Mouse (Mus musculus): ENCODE measurements around the gene Nxf1. TPM values are rescaled to one million over a fixed set of nuclear protein-coding genes. Genes with fewer than 3 reads are reported as not detected.
A peak's percentile ranks its signal among the peaks of the same experiment; 100 is the strongest.

The Nxf1 gene
- polyA plus RNA-seq, 1 experiment = 174 TPM

DNA sequence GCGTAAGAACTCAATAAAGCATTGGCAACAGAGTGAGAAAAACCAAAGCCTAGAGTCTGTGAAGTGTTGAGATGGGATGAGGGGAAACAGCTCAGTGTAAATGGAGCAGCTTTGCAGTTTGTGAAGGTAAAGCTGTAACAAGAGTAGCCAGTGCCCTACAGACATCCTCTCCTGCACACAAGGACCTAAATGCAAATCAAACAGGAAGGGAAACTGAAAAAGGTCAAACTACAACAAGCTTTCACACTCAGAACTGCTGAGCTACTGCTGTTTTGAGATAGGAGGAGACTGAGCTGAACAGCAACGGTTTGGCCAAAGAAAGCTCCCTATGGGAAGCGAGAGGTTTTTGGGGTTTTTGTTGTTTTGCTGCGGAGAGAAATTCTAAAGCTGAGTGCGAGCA, 49.9 kb downstream of the Nxf1 start:
- H3K4me1 ChIP-seq (ENCODE audit: control insufficient read depth, insufficient read depth, low read length) = peaks cover 7% of the 10 kb centered on the region
- no peak overlapping the region for H3K4me3 ChIP-seq (ENCODE audit: control insufficient read depth, low read depth, low read length)
- TF ChIP-seq POLR2A (IDR thresholded peaks at IDR 0.05; ENCODE audit: control insufficient read depth, low read depth, low read length) (no peak), CTCF (IDR thresholded peaks at IDR 0.05; ENCODE audit: control insufficient read depth, insufficient read depth, insufficient replicate concordance, low read depth, low read length) (no peak)
- no peaks in the 10 kb centered on the region for H3K27me3 ChIP-seq (ENCODE audit: control insufficient read depth, insufficient read depth, low read length)
- peaks cover 4% of the 10 kb centered on the region; the same call in 1 of the 2 replicates for H3K36me3 ChIP-seq (ENCODE audit: control insufficient read depth, insufficient read depth, low read length)
- H3K27ac ChIP-seq (ENCODE audit: control insufficient read depth, insufficient read depth, low read depth, low read length) = no peak overlapping the region

DNA sequence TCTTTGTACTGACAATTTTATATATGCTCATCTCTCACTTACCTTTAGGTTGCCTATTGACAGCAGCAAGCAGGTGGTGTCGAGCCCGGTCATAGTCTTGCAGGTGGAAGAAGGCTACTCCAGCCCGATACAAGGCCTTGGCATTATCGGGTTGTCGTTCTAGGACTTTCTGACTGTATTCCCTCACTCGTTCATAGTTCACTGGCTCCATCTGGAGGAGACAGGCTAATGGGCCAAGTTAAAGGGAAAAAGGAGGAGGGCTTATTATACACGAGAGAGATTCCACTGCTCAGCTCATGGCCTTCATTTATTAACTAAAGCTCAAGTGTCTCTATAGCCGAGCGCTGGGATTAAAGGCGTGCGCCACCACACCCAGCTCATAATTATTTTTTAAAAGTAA, 58.9 kb downstream of the Nxf1 start:
- peaks cover 5% of the 10 kb centered on the region for H3K36me3 ChIP-seq (ENCODE audit: control insufficient read depth, insufficient read depth, low read length)

DNA sequence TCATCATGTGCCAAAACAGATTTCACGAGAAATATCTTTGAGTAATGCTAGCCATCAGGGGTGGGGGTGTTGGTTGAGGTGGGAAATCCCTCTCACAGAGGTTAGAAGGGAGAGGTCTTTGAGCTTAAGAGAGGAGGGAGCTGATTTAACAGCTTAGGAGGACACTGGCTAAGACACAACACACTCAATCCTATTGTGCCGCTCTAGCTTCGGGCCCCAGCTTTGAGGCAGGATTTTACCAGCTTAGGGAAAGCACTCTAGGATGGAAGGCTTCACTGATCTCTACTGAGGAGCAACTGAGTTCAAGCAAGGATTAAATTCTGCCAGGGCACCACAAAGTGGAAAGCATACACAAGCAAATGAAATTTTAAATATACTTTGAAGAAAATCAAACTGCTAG, 60.1 kb downstream of the Nxf1 start:
- H3K27ac ChIP-seq (ENCODE audit: control insufficient read depth, insufficient read depth, low read depth, low read length) = no peak overlapping the region
- no peaks in the 10 kb centered on the region for H3K27me3 ChIP-seq (ENCODE audit: control insufficient read depth, insufficient read depth, low read length)
- H3K4me1 ChIP-seq (ENCODE audit: control insufficient read depth, insufficient read depth, low read length) = peaks cover 7% of the 10 kb centered on the region
- peaks cover 2% of the 10 kb centered on the region for H3K36me3 ChIP-seq (ENCODE audit: control insufficient read depth, insufficient read depth, low read length)
- TF ChIP-seq POLR2A (IDR thresholded peaks at IDR 0.05; ENCODE audit: control insufficient read depth, low read depth, low read length) (no peak), CTCF (IDR thresholded peaks at IDR 0.05; ENCODE audit: control insufficient read depth, insufficient read depth, insufficient replicate concordance, low read depth, low read length) (no peak)
- no peak overlapping the region for H3K4me3 ChIP-seq (ENCODE audit: control insufficient read depth, low read depth, low read length)

More for the DNA sequence above, 58.9 kb downstream of the Nxf1 start:
- Histone ChIP-seq H3K4me3 (ENCODE audit: control insufficient read depth, low read depth, low read length) (no peak overlapping the region), H3K4me1 (ENCODE audit: control insufficient read depth, insufficient read depth, low read length) (peaks cover 4% of the 10 kb centered on the region), H3K27me3 (ENCODE audit: control insufficient read depth, insufficient read depth, low read length) (no peaks in the 10 kb centered on the region), H3K27ac (ENCODE audit: control insufficient read depth, insufficient read depth, low read depth, low read length) (no peak overlapping the region)
- TF ChIP-seq POLR2A (IDR thresholded peaks at IDR 0.05; ENCODE audit: control insufficient read depth, low read depth, low read length) (no peak), CTCF (IDR thresholded peaks at IDR 0.05; ENCODE audit: control insufficient read depth, insufficient read depth, insufficient replicate concordance, low read depth, low read length) (no peak)

DNA sequence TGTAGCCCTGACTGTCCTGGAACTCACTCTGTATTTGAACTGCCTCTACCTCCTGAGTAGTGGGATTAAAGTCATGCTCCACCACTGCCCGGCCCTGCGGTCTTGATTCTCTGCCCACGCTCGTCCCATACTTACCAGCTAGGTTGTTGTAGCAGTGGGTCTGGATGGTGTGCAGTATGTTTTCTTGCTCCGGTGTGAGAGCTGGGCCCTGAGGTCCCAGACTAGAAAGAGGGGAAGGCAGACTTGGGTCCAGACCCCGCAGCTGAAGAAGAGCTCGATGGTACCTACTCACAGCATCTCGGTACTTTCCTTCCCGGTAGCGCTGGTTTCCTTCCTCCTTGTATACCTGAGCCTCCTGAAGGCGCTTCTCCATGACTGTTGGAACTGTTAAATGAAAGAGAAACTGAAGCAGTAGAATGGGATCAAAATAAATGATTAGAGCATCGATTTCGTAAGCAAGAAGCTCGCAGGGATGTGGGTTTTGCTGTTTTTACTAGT, 61.5 kb downstream of the Nxf1 start:
- no peak for TF ChIP-seq POLR2A (IDR thresholded peaks at IDR 0.05; ENCODE audit: control insufficient read depth, low read depth, low read length)
- TF ChIP-seq CTCF (IDR thresholded peaks at IDR 0.05; ENCODE audit: control insufficient read depth, insufficient read depth, insufficient replicate concordance, low read depth, low read length) = no peak
- Histone ChIP-seq H3K36me3 (ENCODE audit: control insufficient read depth, insufficient read depth, low read length) (peaks cover 4% of the 10 kb centered on the region), H3K4me1 (ENCODE audit: control insufficient read depth, insufficient read depth, low read length) (peaks cover 7% of the 10 kb centered on the region), H3K27ac (ENCODE audit: control insufficient read depth, insufficient read depth, low read depth, low read length) (peak overlapping the region; percentile 96), H3K4me3 (ENCODE audit: control insufficient read depth, low read depth, low read length) (peak overlapping the region; percentile 90), H3K27me3 (ENCODE audit: control insufficient read depth, insufficient read depth, low read length) (no peaks in the 10 kb centered on the region)

DNA sequence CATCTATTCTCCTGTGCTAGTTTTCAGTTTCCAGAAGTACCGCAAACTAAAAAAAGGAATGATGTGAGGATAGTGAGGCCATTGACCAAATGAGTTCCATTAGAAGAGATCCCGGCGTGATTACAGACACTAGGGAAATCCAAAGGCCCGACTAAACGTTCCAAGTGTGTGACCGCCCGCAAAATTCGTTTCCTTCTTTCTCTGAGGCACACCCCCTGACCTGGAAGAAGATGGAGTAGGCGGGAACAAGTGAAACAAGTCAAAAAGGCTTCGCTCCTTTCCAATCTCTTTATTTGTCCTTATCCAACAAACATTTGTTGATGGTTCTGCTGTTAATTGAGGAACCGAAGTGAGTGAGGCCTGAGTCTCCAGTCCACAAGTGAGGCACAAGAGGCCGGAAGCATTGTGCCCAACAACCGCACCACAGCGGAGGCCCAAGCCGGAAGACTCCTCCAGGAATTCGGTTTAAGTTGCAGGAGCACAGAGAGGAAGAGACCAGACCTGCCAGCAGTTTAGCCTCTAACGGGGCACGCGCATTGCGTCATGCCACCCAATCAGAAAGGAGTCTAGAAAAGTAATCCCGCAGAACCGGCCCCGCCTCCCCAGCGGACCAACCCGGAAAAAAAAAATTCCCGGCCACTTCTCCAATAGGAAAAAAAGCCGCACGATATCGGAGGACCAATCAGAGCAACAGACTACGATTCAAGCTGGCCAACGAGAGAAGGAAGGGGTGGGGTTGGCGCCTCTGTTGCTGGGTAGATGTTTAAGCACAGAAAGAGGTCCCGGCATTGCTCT, 62.1 kb downstream of the Nxf1 start, which contains the start of gene Ttc9c:
TSS of gene Ttc9c (minus strand) at position 533 of the 795 bp plus-strand sequence.
- H3K27ac ChIP-seq (ENCODE audit: control insufficient read depth, insufficient read depth, low read depth, low read length) = peak within 1 kb of the TSS; percentile 96
- peaks cover 5% of the 10 kb centered on the region for H3K36me3 ChIP-seq (ENCODE audit: control insufficient read depth, insufficient read depth, low read length)
- peaks cover 7% of the 10 kb centered on the region for H3K4me1 ChIP-seq (ENCODE audit: control insufficient read depth, insufficient read depth, low read length)
- peak within 1 kb of the TSS; percentile 90 for H3K4me3 ChIP-seq (ENCODE audit: control insufficient read depth, low read depth, low read length)
- TF ChIP-seq POLR2A (IDR thresholded peaks at IDR 0.05; ENCODE audit: control insufficient read depth, low read depth, low read length) (peak; percentile 94), CTCF (IDR thresholded peaks at IDR 0.05; ENCODE audit: control insufficient read depth, insufficient read depth, insufficient replicate concordance, low read depth, low read length) (no peak)
- H3K27me3 ChIP-seq (ENCODE audit: control insufficient read depth, insufficient read depth, low read length) = no peaks in the 10 kb centered on the region

DNA sequence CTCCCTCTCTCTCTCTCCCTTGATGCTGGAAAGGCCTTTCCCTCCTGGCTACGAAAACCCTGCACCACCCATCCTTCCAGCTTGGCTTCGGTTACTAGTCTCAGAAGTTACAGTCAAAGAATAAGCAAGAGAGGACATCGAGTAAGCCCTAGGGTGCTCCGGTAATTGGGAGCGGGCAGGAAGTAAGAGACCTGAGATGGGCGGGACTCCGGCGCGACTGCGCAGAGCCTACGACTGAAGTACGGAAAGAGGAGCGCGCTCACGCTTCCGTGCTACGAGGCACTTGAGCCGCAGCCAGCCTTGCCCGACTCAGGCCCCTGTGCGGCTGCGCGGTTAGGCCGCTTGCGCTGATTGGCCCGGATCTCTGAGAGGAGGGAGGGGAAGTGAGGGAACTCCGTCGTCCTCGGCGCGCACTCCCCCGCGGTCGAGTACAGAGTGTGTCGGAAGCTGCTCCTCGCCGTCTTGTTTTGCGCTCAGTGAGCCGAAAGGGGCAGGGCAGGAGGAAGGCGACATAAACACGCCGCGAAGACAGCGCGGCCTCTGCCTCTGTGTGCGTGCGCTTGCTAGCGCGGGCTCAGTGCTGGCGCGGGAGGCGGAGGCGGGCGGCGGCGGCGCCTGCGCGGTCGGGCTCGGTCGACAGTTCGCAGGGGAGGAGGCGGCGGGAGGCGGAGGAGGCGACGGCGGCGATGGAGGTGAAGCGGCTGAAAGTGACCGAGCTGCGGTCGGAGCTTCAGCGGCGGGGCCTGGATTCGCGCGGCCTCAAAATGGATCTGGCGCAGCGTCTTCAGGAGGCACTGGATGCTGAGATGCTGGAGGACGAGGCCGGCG, 62.9 kb downstream of the Nxf1 start, which contains the start of gene Hnrnpul2:
TSS of gene Hnrnpul2 (plus strand) at position 415 of the 828 bp plus-strand sequence.
- H3K27ac ChIP-seq (ENCODE audit: control insufficient read depth, insufficient read depth, low read depth, low read length) = peak within 1 kb of the TSS; percentile 96
- no peaks in the 10 kb centered on the region for H3K27me3 ChIP-seq (ENCODE audit: control insufficient read depth, insufficient read depth, low read length)
- no peak for TF ChIP-seq CTCF (IDR thresholded peaks at IDR 0.05; ENCODE audit: control insufficient read depth, insufficient read depth, insufficient replicate concordance, low read depth, low read length)
- TF ChIP-seq POLR2A (IDR thresholded peaks at IDR 0.05; ENCODE audit: control insufficient read depth, low read depth, low read length) = peak; percentile 98
- H3K4me3 ChIP-seq (ENCODE audit: control insufficient read depth, low read depth, low read length) = peak within 1 kb of the TSS; percentile 90
- peaks cover 7% of the 10 kb centered on the region for H3K36me3 ChIP-seq (ENCODE audit: control insufficient read depth, insufficient read depth, low read length)
- peaks cover 7% of the 10 kb centered on the region for H3K4me1 ChIP-seq (ENCODE audit: control insufficient read depth, insufficient read depth, low read length)

Other genes with a start within 250 kb of the Nxf1 start
- gene Slc22a8, start 165.8 kb upstream of the Nxf1 start, polyA plus RNA-seq (2012; rRNA removed) = 0.04 and 0.05 TPM in 2 replicates
- gene Slc22a6, start 139.0 kb upstream of the Nxf1 start, polyA plus RNA-seq (2012; rRNA removed) = not detected in 2 replicates
- 0.58 and 0.99 TPM in 2 replicates for gene Chrm1, start 93.3 kb upstream of the Nxf1 start, polyA plus RNA-seq (2012; rRNA removed)
- gene Slc3a2, start 33.7 kb upstream of the Nxf1 start, polyA plus RNA-seq (2012; rRNA removed) = 111 and 121 TPM in 2 replicates
- 18.3 and 21.8 TPM in 2 replicates for gene Wdr74, start 21.2 kb upstream of the Nxf1 start, polyA plus RNA-seq (2012; rRNA removed)
- gene 1700092M07Rik, start 16.4 kb upstream of the Nxf1 start, polyA plus RNA-seq (2012; rRNA removed) = 670 and 676 TPM in 2 replicates
- 61.5 and 62.8 TPM in 2 replicates for gene Stx5a, start 15.7 kb upstream of the Nxf1 start, polyA plus RNA-seq (2012; rRNA removed)
- 15.8 and 17.0 TPM in 2 replicates for gene Tmem223, start 13.9 kb downstream of the Nxf1 start, polyA plus RNA-seq (2012; rRNA removed)
- 29.7 and 30.8 TPM in 2 replicates for gene Tmem179b, start 17.4 kb downstream of the Nxf1 start, polyA plus RNA-seq (2012; rRNA removed)
- 28.1 and 36.2 TPM in 2 replicates for gene Taf6l, start 29.3 kb downstream of the Nxf1 start, polyA plus RNA-seq (2012; rRNA removed)
- gene Polr2g, start 41.5 kb downstream of the Nxf1 start, polyA plus RNA-seq (2012; rRNA removed) = 38.4 and 48.4 TPM in 2 replicates
- 40.5 and 44.2 TPM in 2 replicates for gene Zbtb3, start 45.5 kb downstream of the Nxf1 start, polyA plus RNA-seq (2012; rRNA removed)
- 6.8 and 7.9 TPM in 2 replicates for gene Ttc9c, start 62.3 kb downstream of the Nxf1 start, polyA plus RNA-seq (2012; rRNA removed)
- 12.9 and 14.9 TPM in 2 replicates for gene Hnrnpul2, start 62.9 kb downstream of the Nxf1 start, polyA plus RNA-seq (2012; rRNA removed)
- 0.64 and 1.9 TPM in 2 replicates for gene AC129217.1, start 72.7 kb downstream of the Nxf1 start, polyA plus RNA-seq (2012; rRNA removed)
- gene Bscl2, start 80.4 kb downstream of the Nxf1 start, polyA plus RNA-seq (2012; rRNA removed) = 743 and 750 TPM in 2 replicates
- gene Gng3, start 82.1 kb downstream of the Nxf1 start, polyA plus RNA-seq (2012; rRNA removed) = 2.0 and 2.4 TPM in 2 replicates
- gene Lrrn4cl, start 93.7 kb downstream of the Nxf1 start, polyA plus RNA-seq (2012; rRNA removed) = 0.37 and 0.40 TPM in 2 replicates
- 83.7 and 92.2 TPM in 2 replicates for gene Ubxn1, start 114.4 kb downstream of the Nxf1 start, polyA plus RNA-seq (2012; rRNA removed)
- 40.0 and 41.0 TPM in 2 replicates for gene Uqcc3, start 123.8 kb downstream of the Nxf1 start, polyA plus RNA-seq (2012; rRNA removed)
- gene Lbhd1, start 126.7 kb downstream of the Nxf1 start, polyA plus RNA-seq (2012; rRNA removed) = 1.1 and 1.9 TPM in 2 replicates
- not detected in 2 replicates for gene Gm49403, start 126.9 kb downstream of the Nxf1 start, polyA plus RNA-seq (2012; rRNA removed)
- 48.2 and 48.4 TPM in 2 replicates for gene 1810009A15Rik, start 131.8 kb downstream of the Nxf1 start, polyA plus RNA-seq (2012; rRNA removed)
- 1.1 TPM in 1 of 2 replicates, not detected in the other for gene Gm49416, start 131.9 kb downstream of the Nxf1 start, polyA plus RNA-seq (2012; rRNA removed)
- gene Ints5, start 135.9 kb downstream of the Nxf1 start, polyA plus RNA-seq (2012; rRNA removed) = 6.6 and 6.7 TPM in 2 replicates
- gene Ganab, start 141.0 kb downstream of the Nxf1 start, polyA plus RNA-seq (2012; rRNA removed) = 49.9 and 57.0 TPM in 2 replicates
- 19.5 and 20.4 TPM in 2 replicates for gene B3gat3, start 163.3 kb downstream of the Nxf1 start, polyA plus RNA-seq (2012; rRNA removed)
- 11.6 and 13.7 TPM in 2 replicates for gene Rom1, start 172.3 kb downstream of the Nxf1 start, polyA plus RNA-seq (2012; rRNA removed)
- 4.9 and 5.7 TPM in 2 replicates for gene Eml3, start 172.5 kb downstream of the Nxf1 start, polyA plus RNA-seq (2012; rRNA removed)
- gene Mta2, start 184.8 kb downstream of the Nxf1 start, polyA plus RNA-seq (2012; rRNA removed) = 14.0 and 14.5 TPM in 2 replicates
- 38.2 and 38.6 TPM in 2 replicates for gene Tut1, start 196.8 kb downstream of the Nxf1 start, polyA plus RNA-seq (2012; rRNA removed)
- 442 and 506 TPM in 2 replicates for gene Eef1g, start 210.0 kb downstream of the Nxf1 start, polyA plus RNA-seq (2012; rRNA removed)
- gene Ahnak, start 232.2 kb downstream of the Nxf1 start, polyA plus RNA-seq (2012; rRNA removed) = 1.6 and 2.3 TPM in 2 replicates